Mouse (Mus musculus): ENCODE results near the gene Slc12a3.

- TF ChIP-seq CTCF (IDR thresholded peaks at IDR 0.05; ENCODE audit: low read depth, low read length) (no peak), POLR2A (IDR thresholded peaks at IDR 0.05; ENCODE audit: extremely low read depth, insufficient read depth, low read length) (no peak)
Measured at GRCm38 (mm10) chr8:94372955-94373599, 44.1 kb downstream of the Slc12a3 start.

Data from liver, adult 2 months (tissue).